Mouse (Mus musculus): ENCODE data around the gene Trpm7.

DNA sequence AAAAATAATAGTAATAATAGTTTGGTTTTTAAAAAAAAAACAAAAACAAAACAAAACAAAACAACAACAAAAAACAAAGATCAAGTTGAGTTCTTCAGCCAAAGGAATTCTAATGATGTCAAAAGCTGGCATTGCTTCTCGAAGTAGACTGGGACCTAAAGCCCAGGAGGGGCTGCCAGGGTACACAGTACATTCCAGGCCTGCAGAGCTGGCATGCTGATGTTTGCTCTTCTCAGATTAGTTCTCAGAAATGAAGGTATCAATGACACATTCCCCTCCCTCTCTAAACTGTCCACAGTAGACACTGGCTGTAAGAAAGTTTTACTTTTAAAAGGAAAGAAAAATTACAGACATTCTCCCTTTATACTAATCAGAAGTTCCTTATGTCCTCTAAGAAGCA lies 40.2 kb upstream of the Trpm7 start:
- TF ChIP-seq CTCF (IDR thresholded peaks at IDR 0.05; ENCODE audit: low read depth, low read length) = no peak
- no peak for TF ChIP-seq GATA1 (IDR thresholded peaks at IDR 0.05; ENCODE audit: borderline replicate concordance, low read length)
- TF ChIP-seq GATA2 (IDR thresholded peaks at IDR 0.05; ENCODE audit: borderline replicate concordance, low read depth, low read length) = no peak

Data from G1E (cell line).